Mouse (Mus musculus): ENCODE data around the gene Elf2.

- no peak for TF ChIP-seq POU5F1 (IDR thresholded peaks at IDR 0.05; ENCODE audit: borderline replicate concordance, low read length)
- no peak for TF ChIP-seq CTCF (conservative IDR thresholded peaks at IDR 0.05; ENCODE audit: low read length)
These were observed 58.7 kb downstream of the Elf2 start for GRCm38 (mm10) chr3:51281727-51282126.

Data from E14TG2a.4 (cell line).